Mouse (Mus musculus) embryonic facial prominence, embryonic 14.5 days (tissue): Measurements from ENCODE around the gene Hnrnpab. TPM values are rescaled to one million over a fixed set of nuclear protein-coding genes. Genes with fewer than 3 reads are reported as not detected.

Source experiments
- ATAC-seq: fragments of 200-750 bp; cut with Nextera tagmentation; 2 replicates; pipeline ENCODE4 v1.8.0; 2017; ENCODE audit warnings: low read depth, moderate number of reproducible peaks, moderate TSS enrichment
- DNase-seq: peaks from one replicate; pipeline ENCODE4 v3.0.0-alpha.2; 2015; ENCODE audit warnings: low spot score
- H3K27ac ChIP-seq: fragments of 300-500 bp; sonication (generic); replicated peaks from 2 replicates; pipeline ENCODE4 v1.5.1; 2014; ENCODE audit warnings: low read depth, mild to moderate bottlenecking, low read length, moderate library complexity
- H3K27me3 ChIP-seq: fragments of 300-500 bp; sonication (generic); replicated peaks from 2 replicates; pipeline ENCODE4 v1.6.1; 2014; ENCODE audit warnings: low read length; ENCODE audit not compliant: control insufficient read depth, insufficient read depth
- H3K36me3 ChIP-seq: fragments of 300-500 bp; sonication (generic); 2 replicates; pipeline ENCODE4 v1.6.1; 2014; ENCODE audit warnings: low read length, mixed read lengths; ENCODE audit not compliant: control insufficient read depth, insufficient read depth
- H3K4me1 ChIP-seq: fragments of 300-500 bp; sonication (generic); 2 replicates; pipeline ENCODE4 v1.6.1; 2014; ENCODE audit warnings: antibody characterized with exemption, low read length; ENCODE audit not compliant: control insufficient read depth, insufficient read depth
- H3K4me2 ChIP-seq: fragments of 300-500 bp; sonication (generic); 2 replicates; pipeline ENCODE4 v1.6.1; 2014; ENCODE audit warnings: low read depth, mild to moderate bottlenecking, low read length, moderate library complexity, mixed read lengths
- H3K4me3 ChIP-seq: fragments of 300-500 bp; sonication (generic); 2 replicates; pipeline ENCODE4 v1.5.1; 2014; ENCODE audit warnings: low read depth, mild to moderate bottlenecking, low read length
- H3K9ac ChIP-seq: fragments of 300-500 bp; sonication (generic); 2 replicates; pipeline ENCODE4 v1.6.1; 2014; ENCODE audit warnings: low read depth, mild to moderate bottlenecking, low read length, moderate library complexity, mixed read lengths
- H3K9me3 ChIP-seq: fragments of 300-500 bp; sonication (generic); 2 replicates; pipeline ENCODE4 v1.6.1; 2016; ENCODE audit warnings: low read length; ENCODE audit not compliant: control insufficient read depth
- WGBS: fragments of 180-500 bp; shearing (Covaris S2); extraction: QIAGEN DNeasy Blood & Tissue Kit; methylation state at CpG from one replicate; pipeline ENCODE4 v1.1.7; 2014; 5-methylcytosine and 5-hydroxymethylcytosine counted together
- polyA plus RNA-seq: library from polyadenylated mRNA; unstranded; fragments of >200 nt; fragmentation: Nextera tagmentation; extraction: Ambion mirVana; gene quantifications from 2 replicates; pipeline ENCODE4 v1.2.1, GENCODE M21; 2014

The Hnrnpab gene
- polyA plus RNA-seq, 1 experiment from 2014 or later: 433 TPM

DNA sequence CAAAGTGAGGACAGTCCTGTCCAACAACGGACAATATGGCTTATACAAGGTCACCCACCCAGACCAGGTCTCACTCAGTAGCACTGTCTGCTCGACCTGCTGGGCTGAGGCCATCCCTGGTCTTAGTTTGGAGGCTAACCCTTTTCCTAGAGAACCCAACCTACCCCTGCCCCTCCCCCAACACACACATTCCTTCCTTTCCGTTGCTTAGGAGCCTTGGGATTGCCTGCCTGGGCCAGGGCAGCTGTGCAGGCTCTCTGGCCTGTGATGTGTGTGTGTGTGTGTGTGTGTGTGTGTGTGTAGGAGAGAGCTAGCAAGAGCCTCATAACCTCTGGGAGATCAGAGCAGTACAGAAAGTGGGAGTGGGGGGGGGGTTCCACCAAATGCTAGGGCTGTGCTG lies 41.9 kb upstream of the Hnrnpab start:
- H3K9ac ChIP-seq: peak overlapping the region; percentile 79
- ATAC-seq (0 out of 2 replicates have a peak, but pooled peaks have one; percentile 32), DNase-seq (peak; percentile 63)
- H3K4me2 ChIP-seq: peak overlapping the region; percentile 95
- peaks cover 16% of the 10 kb centered on the region; the same call in 1 of the 2 replicates for H3K4me1 ChIP-seq
- peak overlapping the region; percentile 68 for H3K4me3 ChIP-seq
- 24% methylated on average over 3 of the region's 3 CpGs for WGBS
- H3K27ac ChIP-seq: peak overlapping the region; percentile 71
- H3K27me3 ChIP-seq: no peaks in the 10 kb centered on the region
- no peaks in the 10 kb centered on the region for H3K9me3 ChIP-seq
- peaks cover 9% of the 10 kb centered on the region; the same call in 1 of the 2 replicates for H3K36me3 ChIP-seq

DNA sequence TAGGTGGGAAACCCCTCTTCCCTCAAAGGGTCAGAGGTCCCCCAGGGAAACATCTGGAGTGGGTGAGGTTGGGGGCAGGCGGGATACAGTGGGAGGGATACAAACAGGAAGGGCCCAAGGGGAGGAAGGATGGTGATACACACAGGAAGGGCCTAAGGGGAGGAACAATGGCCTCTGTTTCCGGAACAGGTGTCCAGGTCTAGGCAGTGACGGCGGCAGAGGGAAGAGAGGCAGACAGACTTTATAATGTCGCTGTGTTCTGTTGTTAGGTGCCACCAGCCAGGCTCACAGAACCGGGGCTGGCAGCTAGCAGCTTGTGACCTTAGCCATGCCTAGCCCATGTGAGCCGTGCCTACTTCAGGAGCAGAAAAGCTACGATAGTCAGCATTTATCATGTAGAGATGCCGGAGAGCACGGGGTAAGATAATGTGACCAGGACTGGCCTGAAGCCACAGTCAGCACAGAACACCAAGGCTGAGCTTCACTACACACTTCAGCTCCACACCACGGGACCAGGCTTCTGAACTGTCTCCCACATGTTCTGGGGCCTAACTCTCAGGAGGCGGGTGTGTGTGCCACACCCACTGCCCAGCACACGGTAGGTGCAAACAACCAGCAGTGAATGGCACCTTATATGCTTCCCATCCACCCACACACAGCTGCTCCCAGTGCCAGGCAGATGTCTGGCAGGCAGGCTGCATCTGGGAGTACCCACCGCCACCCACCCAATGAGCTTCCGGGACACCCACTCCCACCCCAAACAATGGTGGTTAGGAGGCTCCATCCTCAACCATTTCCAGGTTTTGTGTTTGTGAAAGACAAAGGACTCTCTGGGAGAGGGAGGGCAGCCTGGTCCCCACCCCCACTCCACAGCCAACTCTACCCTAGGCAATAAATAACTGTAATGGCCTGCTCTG lies 40.4 kb upstream of the Hnrnpab start:
- no peaks in the 10 kb centered on the region for H3K27me3 ChIP-seq
- H3K36me3 ChIP-seq: peaks cover 21% of the 10 kb centered on the region; the same call in 1 of the 2 replicates
- 54% methylated on average over 14 of the region's 15 CpGs for WGBS
- H3K9ac ChIP-seq: no peak overlapping the region
- H3K27ac ChIP-seq: 0 out of 2 replicates have a peak overlapping the region, but pooled peaks have one; percentile 17
- peak; percentile 23 for DNase-seq
- H3K4me3 ChIP-seq: no peak overlapping the region
- peaks cover 20% of the 10 kb centered on the region; the same call in 1 of the 2 replicates for H3K4me1 ChIP-seq
- H3K4me2 ChIP-seq: peak overlapping the region; percentile 95
- H3K9me3 ChIP-seq: no peaks in the 10 kb centered on the region
- no peak for ATAC-seq

DNA sequence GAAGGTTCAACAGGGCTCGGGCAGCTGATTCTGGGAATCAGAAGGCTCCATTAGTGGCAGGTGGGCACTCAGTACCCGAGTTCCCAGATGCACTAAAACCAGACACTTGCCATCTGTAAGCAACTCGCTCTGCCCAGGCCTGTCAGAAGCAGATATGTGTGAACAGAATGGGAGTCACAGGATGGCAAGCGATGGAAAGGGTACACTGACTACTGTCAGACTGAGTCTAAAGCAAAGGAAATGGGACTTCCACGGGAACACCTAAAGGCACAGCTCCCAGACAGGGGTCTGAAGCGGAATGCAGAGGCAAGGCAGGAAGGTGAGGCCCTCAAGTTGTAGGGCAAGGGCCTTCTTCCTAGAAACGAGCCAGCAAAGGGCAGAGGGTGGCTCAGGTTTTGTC lies 39.6 kb upstream of the Hnrnpab start:
- DNase-seq (no peak), ATAC-seq (no peak)
- Histone ChIP-seq H3K36me3 (peaks cover 24% of the 10 kb centered on the region; the same call in 1 of the 2 replicates), H3K4me2 (no peak overlapping the region), H3K9ac (no peak overlapping the region), H3K9me3 (no peaks in the 10 kb centered on the region), H3K27ac (no peak overlapping the region), H3K4me1 (peaks cover 20% of the 10 kb centered on the region; the same call in 1 of the 2 replicates), H3K4me3 (no peak overlapping the region), H3K27me3 (no peaks in the 10 kb centered on the region)
- 80% methylated on average over 7 of the region's 7 CpGs for WGBS

DNA sequence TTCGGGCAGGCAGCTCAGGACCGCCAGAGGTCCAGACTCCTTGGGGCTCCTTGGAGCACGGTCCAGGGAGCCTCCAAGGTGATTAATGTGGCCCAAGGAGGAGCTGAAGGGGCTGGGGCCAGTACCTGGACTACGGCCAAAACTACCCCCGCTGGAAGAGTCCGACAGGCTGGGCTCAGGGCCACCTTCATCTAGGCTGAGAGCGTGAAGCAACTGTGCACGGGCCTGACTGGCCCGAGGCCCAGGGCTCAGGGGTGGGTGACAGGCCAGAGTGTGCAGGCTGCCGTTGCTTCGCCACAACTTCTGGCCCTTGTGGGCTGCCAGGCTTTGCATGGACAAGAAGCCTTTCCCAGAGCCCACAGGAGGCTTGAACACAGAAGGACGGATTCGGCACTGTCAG lies 38.6 kb upstream of the Hnrnpab start:
- WGBS: 78% methylated on average over 13 of the region's 13 CpGs
- Histone ChIP-seq H3K9ac (no peak overlapping the region), H3K4me3 (no peak overlapping the region), H3K4me1 (peaks cover 20% of the 10 kb centered on the region; the same call in 1 of the 2 replicates), H3K27ac (no peak overlapping the region), H3K9me3 (no peaks in the 10 kb centered on the region), H3K27me3 (no peaks in the 10 kb centered on the region), H3K36me3 (peaks cover 24% of the 10 kb centered on the region; the same call in 1 of the 2 replicates), H3K4me2 (no peak overlapping the region)
- no peak for ATAC-seq
- DNase-seq: no peak

- H3K4me1 ChIP-seq: peaks cover 14% of the 10 kb centered on the region; the same call in 1 of the 2 replicates
- no peak for ATAC-seq
- H3K27ac ChIP-seq: no peak overlapping the region
- H3K27me3 ChIP-seq: no peaks in the 10 kb centered on the region
- no peak for DNase-seq
- H3K36me3 ChIP-seq: peaks cover 24% of the 10 kb centered on the region; the same call in 1 of the 2 replicates
- H3K4me3 ChIP-seq: no peak overlapping the region
- no peak overlapping the region for H3K4me2 ChIP-seq
- H3K9ac ChIP-seq: no peak overlapping the region
- no peaks in the 10 kb centered on the region for H3K9me3 ChIP-seq
- 71% methylated on average over 16 of the region's 16 CpGs for WGBS
Measured at GRCm38 (mm10) chr11:51644217-51644616, 37.6 kb upstream of the Hnrnpab start.

- ATAC-seq (peak; percentile 39; the same call in 1 of the 2 replicates), DNase-seq (peak; percentile 59)
- no peak overlapping the region for H3K4me2 ChIP-seq
- H3K9ac ChIP-seq: peak overlapping the region; percentile 15; the same call in 1 of the 2 replicates
- no peaks in the 10 kb centered on the region for H3K9me3 ChIP-seq
- H3K27ac ChIP-seq: peak overlapping the region; percentile 55; the same call in 1 of the 2 replicates
- peaks cover 24% of the 10 kb centered on the region; the same call in 1 of the 2 replicates for H3K36me3 ChIP-seq
- 51% methylated on average over 15 of the region's 15 CpGs for WGBS
- H3K4me1 ChIP-seq: peaks cover 9% of the 10 kb centered on the region; the same call in 1 of the 2 replicates
- H3K4me3 ChIP-seq: no peak overlapping the region
- no peaks in the 10 kb centered on the region for H3K27me3 ChIP-seq
Measured at GRCm38 (mm10) chr11:51643761-51644160, 37.1 kb upstream of the Hnrnpab start.

GRCm38 (mm10) chr11:51643202-51643601 lies 36.6 kb upstream of the Hnrnpab start:
- DNase-seq (no peak), ATAC-seq (no peak)
- Histone ChIP-seq H3K36me3 (peaks cover 24% of the 10 kb centered on the region; the same call in 1 of the 2 replicates), H3K4me3 (no peak overlapping the region), H3K27me3 (no peaks in the 10 kb centered on the region), H3K4me2 (no peak overlapping the region), H3K4me1 (peaks cover 4% of the 10 kb centered on the region; the same call in 1 of the 2 replicates), H3K9me3 (no peaks in the 10 kb centered on the region), H3K9ac (peak overlapping the region; percentile 15; the same call in 1 of the 2 replicates), H3K27ac (peak overlapping the region; percentile 55; the same call in 1 of the 2 replicates)
- WGBS: 77% methylated on average over 9 of the region's 9 CpGs

GRCm38 (mm10) chr11:51640748-51641147 lies 34.1 kb upstream of the Hnrnpab start:
- H3K27me3 ChIP-seq: no peaks in the 10 kb centered on the region
- no peak overlapping the region for H3K4me2 ChIP-seq
- H3K4me1 ChIP-seq: peaks cover 12% of the 10 kb centered on the region; the same call in 1 of the 2 replicates
- no peak overlapping the region for H3K9ac ChIP-seq
- peaks cover 22% of the 10 kb centered on the region; the same call in 1 of the 2 replicates for H3K36me3 ChIP-seq
- H3K27ac ChIP-seq: no peak overlapping the region
- ATAC-seq (no peak), DNase-seq (no peak)
- 76% methylated on average over 7 of the region's 7 CpGs for WGBS
- H3K4me3 ChIP-seq: no peak overlapping the region
- H3K9me3 ChIP-seq: no peaks in the 10 kb centered on the region
